Mouse (Mus musculus): ENCODE data around the gene D5Ertd579e. TPM values are rescaled to one million over a fixed set of nuclear protein-coding genes. Genes with fewer than 3 reads are reported as not detected.
A peak's percentile ranks its signal among the peaks of the same experiment; 100 is the strongest.

The D5Ertd579e gene
- polyA plus RNA-seq, 1 experiment: 8.6 TPM

GRCm38 (mm10) chr5:36712553-36713534 is 17.0 kb upstream of the D5Ertd579e start:
- Histone ChIP-seq H3K79me3 (ENCODE audit: low read depth) (no peaks in the 10 kb centered on the region), H3K4me3 (ENCODE audit: insufficient read depth, poor library complexity, severe bottlenecking) (no peak overlapping the region), H3K36me3 (ENCODE audit: control insufficient read depth, insufficient read depth) (no peaks in the 10 kb centered on the region), H3ac (ENCODE audit: control insufficient read depth, insufficient read length, low read depth) (peak overlapping the region; percentile 6), H3K79me2 (ENCODE audit: control insufficient read depth, insufficient read depth) (no peaks in the 10 kb centered on the region), H3K27me3 (ENCODE audit: control insufficient read depth, insufficient read depth, insufficient read length) (no peaks in the 10 kb centered on the region)
- TF ChIP-seq MAX (IDR thresholded peaks at IDR 0.05): peak; percentile 93
- TF ChIP-seq MYOD1 (IDR thresholded peaks at IDR 0.05; ENCODE audit: control insufficient read depth, insufficient read length, low read depth): no peak
- peak; percentile 92 for TF ChIP-seq USF1 (IDR thresholded peaks at IDR 0.05; ENCODE audit: low read depth)
- peak; percentile 30 for TF ChIP-seq FOSL1 (IDR thresholded peaks at IDR 0.05; ENCODE audit: insufficient read depth, low read length, poor library complexity, severe bottlenecking)
- peak; percentile 69 for TF ChIP-seq CEBPB (IDR thresholded peaks at IDR 0.05; ENCODE audit: low read depth)

GRCm38 (mm10) chr5:36711863-36712262 is 16.0 kb upstream of the D5Ertd579e start:
- H3K79me3 ChIP-seq (ENCODE audit: low read depth): no peaks in the 10 kb centered on the region
- H3ac ChIP-seq (ENCODE audit: control insufficient read depth, insufficient read length, low read depth): no peak overlapping the region
- TF ChIP-seq USF1 (IDR thresholded peaks at IDR 0.05; ENCODE audit: low read depth) (no peak), FOSL1 (IDR thresholded peaks at IDR 0.05; ENCODE audit: insufficient read depth, low read length, poor library complexity, severe bottlenecking) (no peak)
- H3K4me3 ChIP-seq (ENCODE audit: insufficient read depth, poor library complexity, severe bottlenecking): no peak overlapping the region
- no peaks in the 10 kb centered on the region for H3K36me3 ChIP-seq (ENCODE audit: control insufficient read depth, insufficient read depth)
- H3K79me2 ChIP-seq (ENCODE audit: control insufficient read depth, insufficient read depth): no peaks in the 10 kb centered on the region
- H3K27me3 ChIP-seq (ENCODE audit: control insufficient read depth, insufficient read depth, insufficient read length): no peaks in the 10 kb centered on the region

- Histone ChIP-seq H3K79me3 (ENCODE audit: low read depth) (no peaks in the 10 kb centered on the region), H3K4me3 (ENCODE audit: insufficient read depth, poor library complexity, severe bottlenecking) (no peak overlapping the region), H3ac (ENCODE audit: control insufficient read depth, insufficient read length, low read depth) (no peak overlapping the region), H3K27me3 (ENCODE audit: control insufficient read depth, insufficient read depth, insufficient read length) (no peaks in the 10 kb centered on the region), H3K79me2 (ENCODE audit: control insufficient read depth, insufficient read depth) (no peaks in the 10 kb centered on the region), H3K36me3 (ENCODE audit: control insufficient read depth, insufficient read depth) (no peaks in the 10 kb centered on the region)
- TF ChIP-seq MAX (IDR thresholded peaks at IDR 0.05) (no peak), MYOG (IDR thresholded peaks at IDR 0.05; ENCODE audit: control insufficient read depth, extremely low read depth, insufficient read length) (no peak), FOSL1 (IDR thresholded peaks at IDR 0.05; ENCODE audit: insufficient read depth, low read length, poor library complexity, severe bottlenecking) (no peak), USF1 (IDR thresholded peaks at IDR 0.05; ENCODE audit: low read depth) (no peak)
Measured at GRCm38 (mm10) chr5:36705792-36706191, 10.0 kb upstream of the D5Ertd579e start.

GRCm38 (mm10) chr5:36705390-36705789 is 9.6 kb upstream of the D5Ertd579e start:
- H3ac ChIP-seq (ENCODE audit: control insufficient read depth, insufficient read length, low read depth): no peak overlapping the region
- no peaks in the 10 kb centered on the region for H3K36me3 ChIP-seq (ENCODE audit: control insufficient read depth, insufficient read depth)
- H3K79me3 ChIP-seq (ENCODE audit: low read depth): no peaks in the 10 kb centered on the region
- H3K4me3 ChIP-seq (ENCODE audit: insufficient read depth, poor library complexity, severe bottlenecking): no peak overlapping the region
- H3K27me3 ChIP-seq (ENCODE audit: control insufficient read depth, insufficient read depth, insufficient read length): no peaks in the 10 kb centered on the region
- no peaks in the 10 kb centered on the region for H3K79me2 ChIP-seq (ENCODE audit: control insufficient read depth, insufficient read depth)
- TF ChIP-seq USF1 (IDR thresholded peaks at IDR 0.05; ENCODE audit: low read depth) (no peak), MYOD1 (IDR thresholded peaks at IDR 0.05; ENCODE audit: control insufficient read depth, insufficient read length, low read depth) (no peak), MYOG (IDR thresholded peaks at IDR 0.05; ENCODE audit: control insufficient read depth, extremely low read depth, insufficient read length) (no peak), MAX (IDR thresholded peaks at IDR 0.05) (no peak), FOSL1 (IDR thresholded peaks at IDR 0.05; ENCODE audit: insufficient read depth, low read length, poor library complexity, severe bottlenecking) (no peak), CEBPB (IDR thresholded peaks at IDR 0.05; ENCODE audit: low read depth) (no peak), CTCF (IDR thresholded peaks at IDR 0.05; ENCODE audit: control insufficient read depth, insufficient read depth, insufficient read length) (no peak)

- no peaks in the 10 kb centered on the region for H3K36me3 ChIP-seq (ENCODE audit: control insufficient read depth, insufficient read depth)
- H3K27me3 ChIP-seq (ENCODE audit: control insufficient read depth, insufficient read depth, insufficient read length): no peaks in the 10 kb centered on the region
- no peaks in the 10 kb centered on the region for H3K79me2 ChIP-seq (ENCODE audit: control insufficient read depth, insufficient read depth)
- TF ChIP-seq MYOG (IDR thresholded peaks at IDR 0.05; ENCODE audit: control insufficient read depth, extremely low read depth, insufficient read length) (no peak), CTCF (IDR thresholded peaks at IDR 0.05; ENCODE audit: control insufficient read depth, insufficient read depth, insufficient read length) (no peak), MAX (IDR thresholded peaks at IDR 0.05) (no peak), USF1 (IDR thresholded peaks at IDR 0.05; ENCODE audit: low read depth) (no peak), MYOD1 (IDR thresholded peaks at IDR 0.05; ENCODE audit: control insufficient read depth, insufficient read length, low read depth) (no peak), CEBPB (IDR thresholded peaks at IDR 0.05; ENCODE audit: low read depth) (no peak)
- H3ac ChIP-seq (ENCODE audit: control insufficient read depth, insufficient read length, low read depth): no peak overlapping the region
- H3K79me3 ChIP-seq (ENCODE audit: low read depth): no peaks in the 10 kb centered on the region
- no peak overlapping the region for H3K4me3 ChIP-seq (ENCODE audit: insufficient read depth, poor library complexity, severe bottlenecking)
Measured at GRCm38 (mm10) chr5:36704684-36705083, 8.9 kb upstream of the D5Ertd579e start.

All from C2C12 (cell line).